Mouse (Mus musculus): ENCODE data around the gene Abr.

Abr gene

DNA sequence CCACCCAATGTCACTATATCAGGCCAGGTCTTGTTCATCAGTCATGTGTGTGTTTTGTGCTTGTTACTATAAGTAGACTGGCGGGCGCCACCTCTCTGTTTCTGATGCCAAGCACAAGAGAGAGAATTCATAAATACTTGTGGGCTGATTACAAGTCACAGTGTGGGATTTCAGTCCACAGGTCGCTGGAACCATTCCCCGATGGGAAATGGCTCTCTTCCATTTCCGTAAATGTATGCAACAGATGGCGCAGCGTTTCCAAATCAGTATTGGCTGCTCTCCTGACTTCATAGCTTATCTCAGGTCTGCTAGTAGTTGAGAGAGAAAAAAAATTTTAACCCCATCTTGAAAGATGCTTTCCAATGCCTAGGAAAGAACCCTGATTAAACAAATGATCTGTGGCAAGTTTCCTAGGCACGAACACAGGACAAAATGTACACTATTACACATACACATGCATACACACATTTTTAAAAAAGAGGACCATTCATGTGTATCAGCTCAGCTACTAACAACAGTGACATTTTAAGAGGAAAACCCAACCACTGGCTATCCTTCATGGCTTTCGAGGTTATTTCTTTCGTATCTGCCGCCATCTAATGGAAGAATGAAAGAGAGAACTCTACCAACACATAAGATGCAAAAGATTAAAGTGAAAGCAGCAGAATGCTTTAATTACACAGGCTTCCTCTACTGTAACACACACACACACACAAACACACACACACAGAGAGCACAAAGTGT is 222.4 kb downstream of the Abr start:
- peak; percentile 74 for DNase-seq

- peak; percentile 95 for DNase-seq
Observed at GRCm38 (mm10) chr11:76398798-76399586, 223.1 kb downstream of the Abr start, which contains the start of gene Nxn. Gene Nxn (minus strand): TSS chr11:76399140.

- DNase-seq, result peak; percentile 74
Observed at GRCm38 (mm10) chr11:76398312-76398797, 223.8 kb downstream of the Abr start.

GRCm38 (mm10) chr11:76397650-76398311 is 224.3 kb downstream of the Abr start:
- DNase-seq, result peak; percentile 82

DNA sequence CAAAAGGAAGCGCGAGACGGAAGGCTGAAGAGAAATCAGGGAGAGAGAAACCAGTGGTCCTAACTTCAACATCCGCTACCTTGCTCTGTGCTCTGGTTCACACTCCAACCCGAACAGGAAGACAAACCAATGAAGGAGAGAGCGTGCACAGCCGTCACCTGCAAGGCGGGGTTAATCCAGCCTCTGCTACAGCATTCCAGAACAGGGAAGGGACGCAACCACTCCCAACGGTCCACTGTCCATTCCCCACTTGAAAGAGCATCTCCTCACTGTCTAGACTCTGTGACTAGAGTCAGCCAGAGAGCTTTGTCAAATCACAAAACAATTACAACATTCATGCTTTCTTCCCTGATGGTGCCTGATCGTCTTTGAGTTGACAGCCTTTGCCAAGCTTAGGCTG is 229.1 kb downstream of the Abr start:
- no peak for DNase-seq

DNA sequence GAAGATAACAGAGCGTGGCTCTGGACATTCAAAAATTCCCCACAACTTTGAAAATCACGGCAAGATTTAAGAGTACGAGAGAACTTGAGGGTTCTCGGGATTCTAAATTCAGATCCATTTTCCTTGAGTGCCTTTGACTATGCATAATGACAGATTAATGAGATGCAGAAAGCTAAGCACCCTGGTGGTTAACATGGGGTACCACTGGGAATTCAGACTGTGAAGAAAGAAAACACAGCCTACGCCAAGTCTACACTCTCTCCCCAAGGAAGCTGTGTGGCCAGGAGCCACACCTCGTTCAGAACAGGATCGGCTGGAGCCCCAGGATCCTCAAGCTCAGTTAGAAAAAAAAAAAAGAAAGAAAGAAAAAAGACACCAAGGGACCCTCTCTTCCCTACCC is 229.6 kb downstream of the Abr start:
- no peak for DNase-seq

GRCm38 (mm10) chr11:76388711-76389110 is 233.4 kb downstream of the Abr start:
- DNase-seq, result peak; percentile 46

- no peak for DNase-seq
Observed at GRCm38 (mm10) chr11:76387097-76387496, 235.0 kb downstream of the Abr start.

- DNase-seq, result no peak
Observed at GRCm38 (mm10) chr11:76385746-76386145, 236.4 kb downstream of the Abr start.

DNA sequence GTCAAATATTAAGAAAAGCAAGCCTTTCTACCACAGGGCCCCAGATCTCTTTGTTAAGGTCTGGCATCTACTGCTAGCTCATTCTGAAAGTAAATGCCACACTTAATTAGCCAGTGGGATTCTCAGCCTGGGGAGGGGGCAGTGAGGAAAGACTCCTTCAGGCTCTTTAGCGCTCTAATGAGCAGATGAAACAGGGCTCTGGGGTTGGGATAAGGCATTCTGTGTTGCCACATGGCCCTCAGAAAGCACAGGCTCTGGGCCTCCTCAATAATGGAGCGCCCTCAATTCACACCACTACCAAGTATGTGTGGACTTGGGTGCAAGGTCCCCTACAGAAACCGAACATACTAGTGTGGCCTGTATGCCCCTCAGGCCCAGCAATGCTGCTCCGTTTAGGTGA is 237.1 kb downstream of the Abr start:
- DNase-seq, result peak; percentile 52

- no peak for DNase-seq
Observed at GRCm38 (mm10) chr11:76384307-76384706, 237.8 kb downstream of the Abr start.

DNA sequence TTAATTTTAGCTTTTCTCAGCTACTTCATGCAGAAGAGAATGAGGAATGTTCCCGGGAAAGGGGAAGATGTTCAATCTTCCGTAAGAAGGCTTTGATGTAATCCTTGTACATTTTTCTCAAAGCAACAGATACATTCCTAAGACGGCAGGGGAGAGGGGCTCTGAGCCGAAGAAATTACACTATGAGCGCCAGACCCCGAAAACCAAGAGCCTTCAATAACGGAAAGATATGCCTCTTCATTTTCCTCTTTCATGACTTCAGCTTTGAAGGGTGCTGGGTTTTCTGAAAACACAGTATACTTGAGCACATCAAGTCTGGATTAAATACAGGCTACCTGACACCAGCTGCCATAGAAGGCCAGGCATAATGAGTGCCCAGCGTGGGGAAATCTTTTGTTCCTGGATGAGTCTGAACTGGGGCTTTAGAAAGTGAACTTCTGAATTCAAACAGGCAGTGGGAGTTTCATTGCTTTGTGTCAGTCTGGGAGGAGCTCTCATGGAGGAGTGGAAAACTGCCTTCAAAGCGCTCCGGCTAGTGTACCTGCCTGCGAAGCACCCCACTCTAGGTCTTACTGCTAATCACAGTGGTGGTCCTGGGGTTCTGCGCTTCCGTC is 239.3 kb downstream of the Abr start:
- DNase-seq, result peak; percentile 52

- no peak for DNase-seq
Observed at GRCm38 (mm10) chr11:76381201-76381885, 240.8 kb downstream of the Abr start.

GRCm38 (mm10) chr11:76379921-76380544 is 242.1 kb downstream of the Abr start:
- DNase-seq, result peak; percentile 75

DNA sequence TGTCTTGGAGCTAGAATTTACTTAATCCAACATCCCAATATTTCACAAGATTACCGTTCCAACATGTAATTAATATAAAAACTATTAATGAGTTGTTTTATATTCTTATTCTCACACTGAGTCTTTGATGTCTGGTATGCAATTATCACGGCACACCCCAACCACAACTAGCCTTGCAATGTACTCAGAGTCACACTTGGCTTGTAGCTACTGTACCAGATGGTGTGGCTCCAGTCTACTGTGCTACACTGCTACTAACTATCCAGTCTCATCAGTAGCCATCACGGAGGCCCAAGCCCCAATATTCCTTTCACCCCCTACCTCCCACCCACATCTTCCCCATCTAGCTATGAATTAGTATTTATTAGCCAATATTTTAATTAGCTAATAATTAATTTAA is 245.7 kb downstream of the Abr start:
- no peak for DNase-seq

DNA sequence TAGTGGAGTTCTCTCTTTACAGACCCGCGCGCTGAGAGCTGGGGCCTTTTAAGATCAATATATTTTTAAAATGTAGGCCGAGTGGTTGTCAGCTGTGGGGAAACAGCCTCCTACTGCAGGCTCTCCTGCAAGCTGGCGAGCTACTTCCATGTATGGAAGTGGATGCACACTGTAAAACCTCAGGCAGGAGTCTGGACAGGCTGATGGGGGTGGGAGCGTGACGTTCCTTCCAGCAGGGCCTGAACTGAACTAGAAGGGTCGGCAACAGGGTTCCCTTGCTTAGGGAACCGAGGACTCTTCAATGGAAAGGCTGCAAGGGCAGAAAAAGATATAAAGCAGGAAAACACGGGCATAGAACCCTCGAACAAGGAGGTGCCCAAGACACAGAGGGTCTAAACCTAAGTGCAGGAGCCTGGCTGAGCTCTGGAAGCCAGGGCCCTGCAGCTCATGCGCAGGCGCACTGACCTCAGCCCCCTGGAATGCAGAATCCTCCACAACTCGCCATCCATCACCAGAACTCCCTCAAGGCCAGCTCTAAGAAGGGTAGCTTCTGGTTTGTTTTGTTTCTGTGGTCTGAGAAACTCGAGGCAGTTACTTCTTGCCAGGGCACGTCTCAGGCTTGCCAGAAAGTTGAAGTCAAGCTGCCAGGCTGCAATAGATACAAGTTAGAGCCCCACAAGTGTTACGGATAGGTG is 247.5 kb downstream of the Abr start:
- DNase-seq, result peak; percentile 86

DNA sequence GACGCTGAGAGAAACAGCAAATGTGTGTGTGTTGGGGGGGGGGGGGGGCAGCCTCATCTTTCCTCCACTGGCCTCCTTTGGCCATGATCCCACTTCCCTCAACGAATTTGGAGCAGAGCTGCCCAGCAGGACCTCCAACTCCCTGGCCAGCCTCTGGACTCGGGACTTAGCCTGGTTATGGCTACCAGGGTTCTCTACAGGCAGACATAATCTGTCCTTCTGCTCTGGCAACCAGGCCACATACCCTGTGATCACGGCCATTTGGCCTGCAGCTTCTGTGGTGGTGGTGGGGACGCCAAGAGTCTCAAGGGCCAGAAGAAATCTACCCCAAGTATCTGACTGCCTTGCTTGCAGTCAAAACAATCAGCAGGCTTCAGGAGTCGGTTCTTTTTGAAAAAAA is 249.6 kb downstream of the Abr start:
- no peak for DNase-seq

DNA sequence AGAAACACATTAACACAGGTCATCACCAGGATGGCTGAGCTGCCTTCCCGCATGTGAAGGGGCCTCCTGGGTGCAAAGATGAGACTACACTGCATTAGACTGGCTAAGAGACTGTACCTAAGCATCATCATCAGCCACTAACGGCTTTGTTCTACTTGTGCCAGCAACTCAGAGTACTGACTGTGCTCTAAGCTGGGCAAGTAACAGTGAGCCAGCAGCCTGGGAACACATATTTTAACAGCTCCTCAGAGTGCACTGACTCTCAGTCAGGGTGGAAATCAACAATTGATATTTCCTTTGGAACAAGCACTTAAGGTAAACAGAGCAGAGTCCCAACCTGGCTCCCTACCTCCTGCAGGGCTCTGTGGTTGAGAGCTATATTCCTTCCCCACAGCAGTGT is 250.0 kb downstream of the Abr start:
- DNase-seq, result no peak

DNA sequence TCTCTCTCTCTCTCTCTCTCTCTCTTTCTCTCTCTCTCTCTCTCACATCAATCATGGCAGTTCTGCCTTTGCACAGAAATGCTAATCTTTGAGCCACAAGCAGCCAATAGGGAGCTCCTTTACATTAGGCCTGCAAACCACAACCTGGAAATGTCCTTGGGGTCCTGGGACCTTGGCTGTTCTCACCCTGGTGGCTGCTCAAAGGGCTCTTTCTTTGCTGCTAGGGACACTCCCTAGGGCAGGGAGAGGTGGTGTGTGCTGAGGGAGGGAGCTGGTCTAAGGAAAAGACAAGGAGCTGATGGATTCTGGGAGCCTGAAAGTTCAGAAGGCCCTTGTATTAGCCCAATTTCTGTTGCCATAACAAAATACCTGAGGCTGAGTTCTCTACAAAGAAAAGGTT is 251.6 kb downstream of the Abr start:
- no peak for DNase-seq

Measured in embryo, embryonic 11 days (tissue).